Mouse (Mus musculus): ENCODE data around the gene Perm1.

The Perm1 gene

GRCm38 (mm10) chr4:156200623-156201475 is 14.8 kb upstream of the Perm1 start, which contains the start of gene Isg15:
Gene Isg15, minus strand, starts transcription at chr4:156200818.
- no peak for DNase-seq (ENCODE audit: low read depth)

DNA sequence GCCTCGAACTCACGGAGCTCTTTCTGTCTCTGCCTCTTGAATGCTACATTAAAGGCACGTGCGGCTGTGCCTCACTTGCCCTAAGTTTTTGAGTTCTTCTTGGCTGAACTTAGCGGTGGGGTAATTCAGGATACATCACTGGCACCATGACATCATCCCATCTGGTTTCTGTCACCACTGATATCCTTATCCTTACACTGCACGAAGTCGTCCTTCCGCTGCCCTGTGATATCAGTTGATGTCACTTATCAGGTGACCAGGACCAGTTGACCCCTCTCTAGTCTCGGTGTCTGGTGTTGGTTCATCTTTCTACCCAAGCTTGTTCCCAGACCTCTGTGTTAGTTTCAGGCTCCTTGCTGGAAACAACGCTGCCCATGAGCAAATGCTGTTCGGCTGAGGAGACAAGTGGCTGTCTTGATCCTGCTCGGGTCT is 13.2 kb upstream of the Perm1 start:
- peak; percentile 78 for DNase-seq (ENCODE audit: low read depth)

DNA sequence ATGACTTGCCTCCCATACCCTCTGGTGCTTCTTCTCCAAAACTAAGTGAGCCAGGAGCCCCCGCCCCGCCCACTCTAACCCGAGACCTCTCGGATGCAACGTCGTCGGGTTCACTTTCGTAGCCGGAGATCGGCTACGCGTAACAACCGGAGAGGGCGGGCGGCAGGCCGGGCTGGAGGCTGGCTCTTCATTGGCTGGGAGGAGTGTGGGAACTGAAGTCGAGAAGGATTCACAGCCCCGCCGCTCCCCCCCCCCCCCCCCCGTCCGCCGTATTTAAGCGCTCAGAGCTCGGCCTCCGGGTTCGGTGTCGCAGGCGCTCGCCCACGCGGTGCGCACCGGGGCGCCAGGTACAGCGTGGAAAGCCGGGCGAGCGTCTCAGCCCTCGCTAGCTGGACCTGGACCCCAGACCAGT is 12.7 kb upstream of the Perm1 start, which contains the start of gene AW011738:
Gene AW011738, plus strand, starts transcription at position 304 of the 412 bp plus-strand sequence.
- DNase-seq (ENCODE audit: low read depth), result peak; percentile 58

DNA sequence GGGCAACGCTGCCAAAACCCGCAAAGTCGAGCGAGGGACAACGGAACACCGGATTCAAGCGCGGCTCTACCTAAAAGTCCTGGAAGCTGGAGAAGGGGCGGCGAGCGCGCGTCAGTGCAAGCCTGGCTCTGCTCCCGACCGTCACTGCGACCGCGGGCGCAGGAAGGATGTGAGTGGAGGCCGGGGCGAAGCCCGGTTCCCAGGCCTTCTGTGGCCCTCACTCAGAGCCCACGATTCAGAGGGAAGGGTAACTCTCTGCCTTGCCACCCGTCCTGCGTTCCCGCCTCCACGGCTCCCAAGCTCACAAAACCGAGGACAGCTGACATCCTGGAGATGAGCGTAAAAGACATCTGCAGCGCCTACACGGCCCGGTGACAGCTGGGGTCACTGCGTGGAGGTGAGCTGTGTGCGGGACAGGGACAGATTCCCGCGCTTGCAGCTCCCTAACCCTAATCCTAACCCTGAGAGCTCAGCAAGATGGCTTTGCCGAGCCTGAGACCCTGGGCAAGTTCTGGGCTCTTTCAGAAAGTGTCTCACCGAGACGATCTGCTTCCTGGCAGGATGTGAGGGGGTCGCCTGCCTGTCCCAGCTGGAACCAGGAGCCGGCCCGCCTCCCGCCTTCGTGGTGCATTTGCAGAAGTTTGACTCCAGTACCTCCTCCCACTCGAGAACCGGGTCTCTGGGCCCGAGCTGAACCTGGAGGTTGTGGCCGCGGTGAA is 12.1 kb upstream of the Perm1 start:
- no peak for DNase-seq (ENCODE audit: low read depth)

- DNase-seq (ENCODE audit: low read depth), result no peak
Measured at GRCm38 (mm10) chr4:156208872-156209271, 6.8 kb upstream of the Perm1 start.

DNA sequence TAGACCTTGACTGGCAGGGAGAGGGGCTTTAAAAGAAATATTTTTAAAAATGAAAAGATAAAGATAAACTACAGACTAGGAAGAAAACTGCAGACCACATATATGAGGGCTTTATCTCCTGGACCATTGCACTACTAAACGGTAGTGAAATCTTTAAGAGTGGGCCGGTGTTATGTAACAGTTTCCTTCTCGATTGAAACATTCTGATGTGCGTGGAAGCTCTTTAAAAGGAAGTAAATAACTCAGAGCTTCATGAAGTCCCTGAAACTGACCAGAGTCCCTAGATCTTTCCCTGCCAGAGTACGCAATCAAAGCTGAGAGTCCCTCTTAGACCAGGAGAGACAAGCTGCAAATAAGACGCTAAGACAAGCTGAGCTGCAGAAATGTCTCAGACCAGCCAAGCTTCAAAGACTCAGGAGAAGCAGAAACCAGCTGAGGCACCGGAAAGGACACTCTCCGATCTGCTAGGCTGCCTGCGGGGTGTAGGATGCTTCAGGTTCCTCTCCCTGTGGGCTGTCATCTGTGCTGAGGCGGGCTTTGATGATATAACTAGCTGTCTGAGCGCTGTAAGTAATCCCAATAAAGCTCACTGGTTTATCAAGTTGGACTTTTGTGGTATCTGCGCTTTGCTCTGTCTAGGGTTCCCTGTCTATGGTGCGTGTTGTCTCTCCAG is 5.6 kb upstream of the Perm1 start:
- no peak for DNase-seq (ENCODE audit: low read depth)

GRCm38 (mm10) chr4:156213134-156213533 is 2.5 kb upstream of the Perm1 start:
- no peak for DNase-seq (ENCODE audit: low read depth)

GRCm38 (mm10) chr4:156216196-156216595 is 528 bp downstream of the Perm1 start:
- no peak for DNase-seq (ENCODE audit: low read depth)

DNA sequence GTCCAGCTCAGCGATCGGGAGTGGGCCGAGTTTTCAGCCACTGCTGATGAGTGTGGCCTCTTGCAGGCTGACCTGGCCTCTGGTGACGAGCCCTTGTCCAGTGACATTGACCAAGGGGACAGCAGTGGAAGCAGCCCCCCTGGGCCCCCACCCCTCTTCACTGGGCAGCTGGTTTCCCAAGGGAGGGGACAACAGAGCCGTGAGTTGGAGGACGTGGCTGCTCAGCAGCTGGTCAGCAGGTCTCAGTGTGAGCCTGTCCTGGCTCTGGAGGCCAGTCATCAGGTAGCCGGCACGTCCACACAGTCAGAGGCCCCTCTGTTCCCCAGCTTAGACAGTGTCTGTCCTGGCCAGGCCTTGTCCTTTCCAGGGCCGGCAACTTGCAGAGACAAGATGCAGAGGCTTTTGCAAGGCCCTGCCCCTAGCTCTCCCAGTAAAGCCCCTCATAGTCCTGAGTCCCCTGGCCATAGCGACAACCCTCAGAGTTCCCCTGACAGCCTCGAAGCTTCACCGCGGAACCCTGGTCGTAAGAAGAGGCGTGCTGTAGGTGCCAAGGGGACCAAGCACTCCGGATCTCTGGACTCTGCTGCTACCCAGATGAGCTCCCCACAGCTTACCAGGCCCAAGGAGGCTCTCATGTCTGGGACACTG is 1.5 kb downstream of the Perm1 start:
- DNase-seq (ENCODE audit: low read depth), result no peak

- no peak for DNase-seq (ENCODE audit: low read depth)
Measured at GRCm38 (mm10) chr4:156217838-156218237, 2.2 kb downstream of the Perm1 start.

GRCm38 (mm10) chr4:156219936-156220335 is 4.3 kb downstream of the Perm1 start:
- DNase-seq (ENCODE audit: low read depth), result no peak

- no peak for DNase-seq (ENCODE audit: low read depth)
Measured at GRCm38 (mm10) chr4:156224276-156224675, 8.6 kb downstream of the Perm1 start.

DNA sequence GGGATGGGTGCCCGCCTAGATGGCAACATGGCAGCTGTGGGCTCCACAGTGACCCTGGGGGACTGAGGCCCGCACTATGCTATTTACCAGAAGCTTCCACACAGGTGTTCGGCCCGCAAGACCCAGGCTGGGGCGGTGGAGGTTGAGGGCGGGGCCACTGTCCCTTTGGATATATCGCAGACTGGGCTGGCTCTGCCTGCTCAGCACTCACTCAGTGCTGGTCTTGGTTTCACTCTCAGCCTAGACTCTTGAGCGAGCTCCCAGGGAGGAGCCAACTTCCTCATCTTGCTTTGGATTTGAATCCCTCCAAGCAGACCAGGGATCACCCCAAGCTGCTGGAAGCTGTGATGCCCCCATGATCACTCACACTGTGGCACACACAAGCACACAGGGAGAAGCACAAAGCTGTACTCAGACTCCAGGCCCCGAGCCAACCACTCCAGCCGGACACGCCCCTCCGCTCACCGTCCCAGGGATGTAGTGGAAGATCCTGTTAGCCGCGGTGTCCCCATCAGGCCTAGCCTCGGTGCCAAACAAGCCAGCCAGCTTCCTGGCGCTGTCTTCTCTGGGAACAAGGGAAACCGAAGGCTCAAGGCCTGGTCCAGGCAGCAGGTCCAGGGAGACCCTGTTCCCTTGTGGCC is 12.2 kb downstream of the Perm1 start:
- no peak for DNase-seq (ENCODE audit: low read depth)

- no peak for DNase-seq (ENCODE audit: low read depth)
Measured at GRCm38 (mm10) chr4:156228393-156229024, 12.8 kb downstream of the Perm1 start.

DNA sequence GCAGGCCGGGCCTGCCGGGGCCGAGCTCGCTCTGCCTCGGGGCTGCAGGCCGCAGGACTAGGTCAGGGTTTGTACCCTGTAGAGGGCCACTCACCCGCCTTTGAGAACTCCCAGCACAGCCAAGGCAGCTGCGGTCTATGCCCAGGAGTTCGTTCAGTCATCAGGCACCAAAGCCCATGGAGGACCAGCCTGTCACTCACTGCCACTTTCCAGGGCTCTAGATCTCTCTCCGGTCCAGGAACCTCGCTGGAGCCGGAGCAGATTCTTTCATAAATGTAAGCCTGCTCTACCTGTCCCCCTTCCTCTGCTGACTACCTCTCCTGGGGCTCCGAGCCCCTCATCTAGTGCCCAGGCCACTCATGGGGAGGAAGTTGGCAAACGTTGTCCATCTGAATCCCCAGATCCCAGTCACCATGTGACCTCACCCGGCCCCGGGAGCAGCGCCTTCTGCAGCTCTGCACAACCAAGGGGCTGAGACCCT is 18.4 kb downstream of the Perm1 start:
- DNase-seq (ENCODE audit: low read depth), result no peak

DNA sequence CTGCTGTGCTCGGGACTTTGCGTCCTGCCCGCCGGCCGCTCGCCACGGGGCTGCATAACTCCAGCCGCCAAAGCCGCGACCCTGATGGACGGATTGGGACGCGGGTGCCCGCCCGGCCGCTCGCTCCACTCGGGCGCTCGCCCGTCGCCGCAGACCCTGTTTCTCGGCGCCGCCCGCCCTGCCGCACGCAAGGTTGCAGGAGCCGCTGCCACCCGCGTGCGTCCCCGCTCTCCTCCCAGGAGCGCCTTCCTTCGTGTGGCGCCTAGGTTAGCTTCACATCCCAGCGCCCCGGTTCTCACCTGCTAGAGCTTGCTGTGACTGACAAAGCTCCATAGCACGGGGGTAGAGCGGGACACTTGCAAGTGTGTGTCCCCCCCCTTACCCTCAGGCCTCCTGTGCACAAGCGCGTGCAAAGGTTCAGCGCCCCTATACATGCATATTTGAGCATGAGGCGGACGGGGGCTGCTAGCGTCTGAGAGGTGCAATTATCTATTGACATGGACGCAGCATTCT is 19.1 kb downstream of the Perm1 start, which contains the start of gene Plekhn1:
Gene Plekhn1, minus strand, starts transcription at position 157 of the 513 bp plus-strand sequence.
- DNase-seq (ENCODE audit: low read depth), result no peak

GRCm38 (mm10) chr4:156235360-156235770 is 19.7 kb downstream of the Perm1 start:
- no peak for DNase-seq (ENCODE audit: low read depth)

DNA sequence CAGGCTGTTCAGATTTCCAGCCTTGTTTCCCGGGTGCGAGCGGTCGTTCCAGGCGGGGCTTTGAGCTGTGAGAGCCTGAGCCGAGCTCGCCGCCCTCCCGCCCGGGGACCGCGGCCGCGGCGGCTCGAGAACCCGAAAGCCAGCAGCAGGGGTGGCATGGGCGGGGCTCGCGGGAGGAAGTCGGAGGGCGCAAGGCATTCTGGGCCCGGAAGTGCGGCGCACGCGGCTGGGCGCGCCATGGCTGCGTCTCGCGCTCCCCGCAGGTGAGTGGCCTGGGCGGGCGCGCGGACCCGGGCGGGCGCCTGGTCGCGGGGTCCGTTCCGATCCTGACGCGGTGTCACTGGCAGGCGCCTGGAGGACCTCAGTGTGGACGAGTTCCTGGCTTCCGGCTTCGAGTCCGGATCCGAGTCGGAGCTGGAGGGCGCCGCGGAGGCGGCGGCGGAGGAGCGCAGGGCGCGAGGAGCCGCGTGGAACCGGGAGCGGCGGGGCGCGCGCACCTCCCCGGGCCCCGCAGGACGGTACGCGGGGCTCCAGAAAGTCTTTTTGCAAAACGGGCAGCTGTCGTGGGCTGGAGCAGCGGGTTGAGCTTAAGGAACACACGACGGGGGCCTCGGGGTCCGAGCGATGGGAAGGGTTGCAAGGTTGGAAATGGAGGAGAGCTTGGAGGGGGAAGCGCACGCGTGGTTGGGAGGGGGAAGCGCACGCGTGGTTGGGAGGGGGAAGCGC is 20.3 kb downstream of the Perm1 start, which contains the start of gene Noc2l:
Gene Noc2l, plus strand, starts transcription at position 203 of the 726 bp plus-strand sequence.
- DNase-seq (ENCODE audit: low read depth), result peak; percentile 84

DNA sequence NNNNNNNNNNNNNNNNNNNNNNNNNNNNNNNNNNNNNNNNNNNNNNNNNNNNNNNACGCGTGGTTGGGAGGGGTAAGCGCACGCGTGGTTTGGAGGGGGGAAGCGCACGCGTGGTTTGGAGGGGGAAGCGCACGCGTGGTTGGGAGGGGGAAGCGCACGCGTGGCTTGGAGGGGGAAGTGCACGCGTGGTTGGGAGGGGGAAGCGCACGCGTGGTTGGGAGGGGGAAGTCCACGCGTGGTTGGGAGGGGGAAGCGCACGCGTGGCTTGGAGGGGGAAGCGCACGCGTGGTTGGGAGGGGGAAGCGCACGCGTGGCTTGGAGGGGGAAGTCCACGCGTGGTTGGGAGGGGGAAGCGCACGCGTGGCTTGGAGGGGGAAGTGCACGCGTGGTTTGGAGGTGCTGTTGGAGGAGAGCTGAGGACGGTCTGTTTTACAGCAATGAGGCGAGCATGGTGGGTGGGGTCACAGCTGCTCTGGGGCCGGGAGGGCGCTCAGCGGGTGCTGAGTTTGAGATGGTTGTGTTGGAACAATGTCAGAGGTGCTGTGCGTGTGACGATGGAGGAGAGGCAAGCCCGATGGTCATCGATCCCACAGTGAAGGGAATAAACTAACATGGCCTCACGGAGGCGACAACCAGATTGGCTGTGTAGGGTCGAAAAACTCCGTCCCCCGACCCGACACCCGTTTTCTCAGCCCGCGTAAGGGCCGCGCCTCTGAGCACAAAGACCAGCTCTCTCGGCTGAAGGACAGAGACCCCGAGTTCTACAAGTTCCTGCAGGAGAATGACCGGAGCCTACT is 21.2 kb downstream of the Perm1 start:
- DNase-seq (ENCODE audit: low read depth), result no peak

Measured in c-Kit-positive CD71-positive TER-119-negative erythroid progenitor cells, embryonic 14.5 days (primary cell).